Mouse (Mus musculus): ENCODE measurements around the gene L2hgdh. TPM values are rescaled to one million over a fixed set of nuclear protein-coding genes. Genes with fewer than 3 reads are reported as not detected.
A peak's percentile ranks its signal among the peaks of the same experiment; 100 is the strongest.

Gene L2hgdh
- total RNA-seq, 2 experiments from 2014 or later, result 17.3 to 19.9 TPM

DNA sequence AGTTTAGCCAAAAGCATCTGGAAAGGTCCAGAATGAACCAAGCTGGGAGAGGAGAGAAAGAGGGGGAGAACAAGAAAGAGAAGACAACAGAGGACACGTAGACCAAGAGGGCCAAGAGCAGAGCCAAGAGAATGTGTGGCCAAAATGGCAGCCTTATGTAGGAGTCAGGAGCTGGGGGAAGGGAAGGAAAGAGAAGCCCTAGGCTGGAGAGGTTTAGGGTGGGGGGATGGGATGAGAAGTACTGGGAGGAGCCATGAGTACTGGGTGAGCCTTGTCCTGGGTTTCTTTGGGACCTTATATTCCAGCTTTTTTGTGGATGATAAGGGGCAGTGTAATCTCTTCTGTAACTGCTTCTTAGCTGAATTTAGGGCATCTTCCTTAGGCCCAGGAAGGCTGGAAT is 4.6 kb upstream of the L2hgdh start:
- Histone ChIP-seq H3K4me3 (no peak overlapping the region), H3K27ac (no peak overlapping the region)
- no peak for TF ChIP-seq CTCF (IDR thresholded peaks at IDR 0.05)
- intact Hi-C loops (cut with DNase I), result no loop called here
- DNase-seq (ENCODE audit: extremely low spot score in 1 of 2, low spot score in 2 of 2), result no peak

DNA sequence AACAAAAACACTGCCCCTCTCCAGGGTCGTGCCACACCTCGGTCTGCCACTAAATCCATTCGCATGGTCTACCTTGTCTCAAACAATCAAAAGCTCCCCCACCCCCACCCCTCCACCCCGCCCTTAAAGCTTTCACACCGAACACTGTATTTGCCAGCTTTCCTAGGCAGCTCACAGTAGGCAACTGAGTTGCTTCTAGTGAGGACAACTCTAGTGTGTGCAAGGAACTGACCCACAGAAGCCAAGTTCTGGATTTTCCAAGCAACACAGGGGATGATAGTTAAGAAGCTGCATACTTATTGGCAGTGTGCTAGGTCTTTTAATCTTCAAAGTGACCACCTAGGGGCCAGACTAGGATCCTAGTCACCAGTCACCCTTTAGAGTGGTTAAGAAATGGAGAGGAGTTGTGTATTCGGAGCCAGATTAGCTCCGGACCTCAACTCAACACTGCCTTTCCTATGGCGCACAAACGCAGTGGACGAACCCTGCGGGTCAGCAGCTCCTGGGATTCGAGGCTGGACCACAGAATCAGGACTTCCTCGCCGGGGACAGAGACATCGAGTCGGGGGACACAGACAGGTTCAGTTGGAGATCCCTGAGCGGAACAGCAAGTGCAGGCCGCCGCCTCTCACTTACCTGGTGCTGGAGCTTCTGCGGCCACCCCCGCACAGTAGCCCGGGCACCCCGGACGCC is 509 bp downstream of the L2hgdh start:
- Histone ChIP-seq H3K27ac (peak overlapping the region; percentile 53; the same call in 1 of the 2 replicates), H3K4me3 (peak overlapping the region; percentile 78)
- no peak for TF ChIP-seq CTCF (IDR thresholded peaks at IDR 0.05)
- no peak for DNase-seq (ENCODE audit: extremely low spot score in 1 of 2, low spot score in 2 of 2)
- intact Hi-C loops (cut with DNase I), result loop anchor here (2.0 kb wide), 1 partner anchor 41 kb away; no protein-coding TSS in a partner anchor

DNA sequence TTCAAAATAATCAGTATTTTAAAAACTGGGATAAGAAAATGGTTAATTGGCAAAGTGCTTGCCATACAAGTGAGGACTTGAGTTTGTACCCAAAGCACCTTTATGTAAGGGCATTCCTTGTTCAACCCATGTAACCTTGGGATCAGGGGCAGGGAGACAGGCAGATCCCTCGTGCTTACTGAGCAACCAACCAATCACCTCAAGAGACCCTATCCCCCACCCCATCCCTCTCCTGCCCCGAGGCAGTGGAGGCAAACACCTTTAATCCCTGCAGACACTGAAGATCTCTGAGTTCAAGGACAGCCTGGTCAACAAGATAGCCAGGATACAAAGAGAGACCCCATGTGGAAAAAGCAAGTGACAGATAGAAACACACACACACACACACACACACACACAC is 1.3 kb downstream of the L2hgdh start:
- no peak for DNase-seq (ENCODE audit: extremely low spot score in 1 of 2, low spot score in 2 of 2)
- Histone ChIP-seq H3K4me3 (no peak overlapping the region), H3K27ac (no peak overlapping the region)
- TF ChIP-seq CTCF (IDR thresholded peaks at IDR 0.05), result no peak
- intact Hi-C loops (cut with DNase I), result no loop called here

DNA sequence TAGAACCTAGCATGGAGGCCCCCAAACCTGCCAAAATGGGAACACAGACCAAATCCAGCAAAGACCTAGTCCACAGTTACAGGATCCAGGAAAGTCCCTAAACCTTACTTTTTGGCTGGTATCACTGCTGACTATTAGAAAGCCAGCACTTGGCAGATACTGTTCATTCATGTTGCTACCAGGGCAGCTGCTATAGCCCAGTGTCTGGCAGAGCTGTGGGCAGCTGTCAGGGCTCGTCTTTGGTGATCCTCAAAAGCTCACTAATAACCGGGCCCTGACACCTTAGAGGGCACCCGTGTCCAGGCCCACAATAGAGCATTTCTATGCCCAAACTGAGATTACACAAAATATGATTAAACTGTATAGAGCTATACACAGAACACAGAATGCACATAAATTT is 1.8 kb downstream of the L2hgdh start:
- Histone ChIP-seq H3K4me3 (no peak overlapping the region), H3K27ac (no peak overlapping the region)
- intact Hi-C loops (cut with DNase I), result no loop called here
- no peak for TF ChIP-seq CTCF (IDR thresholded peaks at IDR 0.05)
- no peak for DNase-seq (ENCODE audit: extremely low spot score in 1 of 2, low spot score in 2 of 2)

DNA sequence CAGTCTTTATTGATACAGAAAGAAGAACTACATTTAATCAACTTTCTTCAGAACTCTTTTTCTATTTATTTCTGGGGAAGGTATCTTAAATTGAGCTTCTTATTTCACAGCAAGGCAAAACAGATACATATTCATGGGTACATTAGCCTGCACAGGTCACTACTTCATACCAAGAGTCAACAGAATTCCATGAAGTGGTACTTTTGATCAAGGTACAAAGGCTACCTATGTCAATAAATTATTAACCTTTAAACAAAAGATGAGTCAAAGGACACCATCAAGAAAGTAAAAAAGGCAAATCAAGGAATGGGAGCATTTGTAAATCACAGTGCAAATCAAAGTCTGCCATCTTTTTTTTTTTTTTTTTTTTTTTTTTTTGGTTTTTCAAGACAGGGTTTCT is 11.0 kb downstream of the L2hgdh start:
- no peak overlapping the region for H3K27ac ChIP-seq
- intact Hi-C loops (cut with DNase I), result no loop called here
- DNase-seq (ENCODE audit: extremely low spot score in 1 of 2, low spot score in 2 of 2), result no peak
- H3K4me3 ChIP-seq, result no peak overlapping the region
- no peak for TF ChIP-seq CTCF (IDR thresholded peaks at IDR 0.05)

DNA sequence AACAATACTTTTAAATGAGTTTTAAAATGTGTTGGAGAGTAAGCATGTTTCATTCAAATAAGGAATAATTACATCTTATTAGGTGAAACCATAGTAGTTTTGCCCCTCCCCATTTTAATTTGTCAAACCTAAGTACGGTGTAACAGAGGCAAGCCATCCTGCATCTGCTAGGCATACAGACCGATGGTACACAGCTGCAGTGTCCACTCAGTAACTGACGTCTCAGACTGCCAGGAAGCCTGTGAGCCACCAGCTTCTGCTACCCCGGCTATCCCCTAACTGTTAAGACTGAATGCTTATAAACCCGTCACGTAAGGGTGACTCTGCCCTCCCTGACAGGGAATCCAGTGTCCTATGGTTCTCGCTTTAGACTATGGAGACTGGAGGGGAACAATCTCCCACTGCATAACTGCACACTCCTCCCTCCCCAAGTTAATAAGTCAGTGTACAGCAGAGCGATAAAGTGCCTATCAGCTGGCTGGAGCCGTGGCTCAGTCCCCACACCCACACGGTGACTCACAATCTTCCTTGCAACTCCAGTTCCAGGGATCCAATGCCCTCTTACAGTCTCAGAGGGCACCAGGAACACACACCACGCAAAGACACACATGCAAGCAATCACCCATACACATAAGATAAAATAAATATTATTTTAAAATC is 19.7 kb downstream of the L2hgdh start:
- no peak for DNase-seq (ENCODE audit: extremely low spot score in 1 of 2, low spot score in 2 of 2)
- no peak for TF ChIP-seq CTCF (IDR thresholded peaks at IDR 0.05)
- intact Hi-C loops (cut with DNase I), result no loop called here
- Histone ChIP-seq H3K4me3 (no peak overlapping the region), H3K27ac (no peak overlapping the region)

DNA sequence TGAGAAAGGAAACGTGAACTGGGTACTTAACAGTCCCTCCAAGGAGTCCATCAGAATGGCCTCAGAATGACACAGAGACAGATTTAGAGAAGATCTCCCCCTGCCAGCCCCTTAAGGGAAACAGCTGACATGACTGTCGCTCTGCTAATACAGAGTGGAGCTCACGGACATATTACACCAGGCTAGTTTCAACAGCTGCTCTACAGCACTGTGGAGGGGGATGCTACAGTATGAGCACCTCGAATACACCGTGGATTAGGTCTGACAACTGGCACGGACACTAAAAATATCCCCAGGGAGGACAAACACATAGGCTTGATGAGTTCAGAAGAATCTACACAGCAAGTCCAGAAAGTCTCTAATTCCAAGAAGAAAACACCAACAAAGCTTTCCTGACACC is 26.3 kb downstream of the L2hgdh start:
- no peak overlapping the region for H3K4me3 ChIP-seq
- DNase-seq (ENCODE audit: extremely low spot score in 1 of 2, low spot score in 2 of 2), result no peak
- intact Hi-C loops (cut with DNase I), result loop anchor here (5.0 kb wide), 1 partner anchor 96 kb away; no protein-coding TSS in a partner anchor
- no peak for TF ChIP-seq CTCF (IDR thresholded peaks at IDR 0.05)
- H3K27ac ChIP-seq, result no peak overlapping the region

DNA sequence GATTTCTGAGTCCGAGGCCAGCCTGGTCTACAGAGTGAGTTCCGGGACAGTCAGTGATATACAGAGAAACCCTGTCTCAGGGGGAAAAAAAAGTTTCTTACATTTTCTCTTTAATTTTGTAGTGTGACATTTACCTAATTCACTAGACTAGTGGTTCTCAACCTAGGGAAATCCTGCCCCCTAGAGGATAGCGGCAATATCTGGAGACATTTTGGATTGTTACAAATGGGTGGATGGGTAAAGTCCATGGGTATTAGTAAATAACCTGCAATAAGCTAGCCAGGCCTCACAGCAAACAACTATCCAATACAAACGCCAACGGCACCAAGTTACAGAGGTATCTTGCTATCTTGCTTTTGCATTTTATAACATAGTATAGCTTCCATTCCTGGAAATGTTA is 27.9 kb downstream of the L2hgdh start:
- Histone ChIP-seq H3K4me3 (no peak overlapping the region), H3K27ac (no peak overlapping the region)
- DNase-seq (ENCODE audit: extremely low spot score in 1 of 2, low spot score in 2 of 2), result peak; percentile 24 to 36
- intact Hi-C loops (cut with DNase I), result loop anchor here (5.0 kb wide), 1 partner anchor 94 kb away; no protein-coding TSS in a partner anchor
- TF ChIP-seq CTCF (IDR thresholded peaks at IDR 0.05), result peak; percentile 72

DNA sequence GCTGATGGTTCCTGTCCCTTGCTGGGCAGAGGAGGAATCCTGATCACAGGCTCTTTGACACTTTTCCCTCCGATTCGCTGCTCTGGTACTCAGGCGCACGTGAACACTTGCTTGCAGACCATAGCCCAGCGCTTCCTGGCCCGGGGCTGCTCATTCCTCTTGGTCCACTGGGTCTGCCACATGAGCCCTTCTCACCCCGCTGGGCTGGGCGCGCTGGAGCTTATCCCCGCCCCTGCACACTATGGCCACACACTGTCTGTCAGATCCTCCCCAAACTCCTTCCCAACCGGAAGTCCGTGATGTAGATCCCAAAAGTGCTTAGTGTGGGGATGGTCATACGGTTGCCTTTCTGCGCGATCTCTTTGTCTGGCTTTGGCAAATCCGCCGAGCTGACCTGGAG is 31.2 kb downstream of the L2hgdh start:
- no peak for DNase-seq (ENCODE audit: extremely low spot score in 1 of 2, low spot score in 2 of 2)
- intact Hi-C loops (cut with DNase I), result no loop called here
- Histone ChIP-seq H3K27ac (no peak overlapping the region), H3K4me3 (no peak overlapping the region)
- TF ChIP-seq CTCF (IDR thresholded peaks at IDR 0.05), result no peak

DNA sequence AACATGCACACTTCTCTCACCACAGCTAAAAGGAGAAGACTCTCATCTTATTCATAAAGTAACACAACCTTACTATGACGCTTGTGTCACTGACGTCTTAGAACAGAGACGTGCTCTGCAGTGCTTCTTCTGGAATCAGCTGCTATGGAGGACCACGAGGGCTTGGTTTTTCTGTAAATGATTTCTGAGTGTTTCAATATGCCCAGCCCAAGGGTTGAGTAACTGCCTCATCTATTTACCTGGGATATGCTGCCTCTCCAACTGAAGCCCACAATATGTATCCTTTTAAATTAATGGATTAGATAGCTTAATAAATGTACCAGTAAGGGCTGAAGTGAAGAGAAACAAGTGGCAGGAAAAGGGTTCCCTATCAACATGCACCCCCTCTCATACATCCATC is 34.0 kb downstream of the L2hgdh start:
- no peak overlapping the region for H3K27ac ChIP-seq
- no peak for TF ChIP-seq CTCF (IDR thresholded peaks at IDR 0.05)
- DNase-seq (ENCODE audit: extremely low spot score in 1 of 2, low spot score in 2 of 2), result no peak
- no peak overlapping the region for H3K4me3 ChIP-seq
- intact Hi-C loops (cut with DNase I), result no loop called here

DNA sequence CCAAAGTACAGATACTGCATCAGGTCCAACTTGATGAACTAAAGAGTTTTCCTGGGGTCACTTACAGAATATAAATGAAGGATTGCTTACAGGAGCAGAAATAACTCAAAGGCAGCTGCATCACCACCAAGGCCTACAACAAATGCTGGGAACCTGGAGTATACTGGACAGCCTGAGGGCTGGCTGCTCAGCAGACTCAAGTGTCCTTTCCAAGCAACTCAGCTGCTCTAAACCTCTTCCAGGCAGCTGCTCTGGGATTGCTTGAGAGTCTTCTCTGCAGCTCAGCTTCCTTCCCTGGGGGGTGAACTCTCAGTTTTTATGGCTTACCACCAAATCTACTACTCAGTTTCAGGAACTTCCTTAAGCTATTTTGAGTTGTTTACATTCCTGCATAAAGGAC is 35.6 kb downstream of the L2hgdh start:
- DNase-seq (ENCODE audit: extremely low spot score in 1 of 2, low spot score in 2 of 2), result no peak
- H3K27ac ChIP-seq, result no peak overlapping the region
- intact Hi-C loops (cut with DNase I), result no loop called here
- no peak overlapping the region for H3K4me3 ChIP-seq
- no peak for TF ChIP-seq CTCF (IDR thresholded peaks at IDR 0.05)

DNA sequence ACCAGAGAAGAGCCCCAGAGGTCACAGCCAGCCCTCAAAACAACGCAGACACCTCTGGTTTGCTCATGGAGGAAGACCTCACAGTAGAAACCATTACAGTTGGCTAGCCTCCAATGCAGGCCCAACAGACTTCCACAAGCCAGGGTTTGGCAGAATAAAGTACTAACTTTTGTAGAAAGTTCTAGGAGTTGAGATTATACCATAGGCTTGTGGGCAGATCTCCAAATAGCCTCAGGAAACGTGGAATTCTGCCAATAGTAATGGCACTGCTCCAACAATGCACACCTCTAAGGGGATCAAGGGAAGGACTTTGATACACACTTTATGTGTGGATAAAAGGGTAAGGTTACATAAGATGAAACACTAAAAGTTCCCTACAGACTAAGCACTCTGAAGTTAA is 36.3 kb downstream of the L2hgdh start:
- Histone ChIP-seq H3K4me3 (no peak overlapping the region), H3K27ac (no peak overlapping the region)
- intact Hi-C loops (cut with DNase I), result no loop called here
- DNase-seq (ENCODE audit: extremely low spot score in 1 of 2, low spot score in 2 of 2), result no peak
- no peak for TF ChIP-seq CTCF (IDR thresholded peaks at IDR 0.05)

All from left cerebral cortex, adult 2 months (tissue).